Mouse (Mus musculus) heart, embryonic 16.5 days (tissue): ENCODE results near the gene Ctdspl2. TPM values are rescaled to one million over a fixed set of nuclear protein-coding genes. Genes with fewer than 3 reads are reported as not detected.

Experiments used
- ATAC-seq: fragments of 200-750 bp; cut with Nextera tagmentation; replicated peaks from 2 replicates; pipeline ENCODE4 v1.8.0; 2017; ENCODE audit warnings: moderate number of reproducible peaks; ENCODE audit not compliant: insufficient read depth, low FRiP score; ENCODE audit errors: extremely low read depth
- H3K27ac ChIP-seq: fragments of 300-500 bp; sonication (generic); 2 replicates; pipeline ENCODE4 v1.5.1; 2014; ENCODE audit warnings: mild to moderate bottlenecking, low read length, control low read depth, moderate library complexity
- H3K27me3 ChIP-seq: fragments of 300-500 bp; sonication (generic); 2 replicates; pipeline ENCODE4 v1.6.1; 2014; ENCODE audit warnings: low read length, mixed read lengths; ENCODE audit not compliant: control insufficient read depth, insufficient read depth
- H3K36me3 ChIP-seq: fragments of 300-500 bp; sonication (generic); 2 replicates; pipeline ENCODE4 v1.6.1; 2014; ENCODE audit not compliant: control insufficient read depth, insufficient read depth
- H3K4me1 ChIP-seq: fragments of 300-500 bp; sonication (generic); 2 replicates; pipeline ENCODE4 v1.6.1; 2014; ENCODE audit warnings: low read length, mixed read lengths; ENCODE audit not compliant: control insufficient read depth, insufficient read depth
- H3K4me2 ChIP-seq: fragments of 300-500 bp; sonication (generic); 2 replicates; pipeline ENCODE4 v1.6.1; 2014; ENCODE audit warnings: low read depth, mild to moderate bottlenecking, control low read depth, low read length
- H3K4me3 ChIP-seq: fragments of 300-500 bp; sonication (generic); 2 replicates; pipeline ENCODE4 v1.5.1; 2014; ENCODE audit warnings: mild to moderate bottlenecking, control low read depth, low read length
- H3K9ac ChIP-seq: fragments of 300-500 bp; sonication (generic); 2 replicates; pipeline ENCODE4 v1.6.1; 2014; ENCODE audit warnings: low read length, control low read depth
- H3K9me3 ChIP-seq: fragments of 300-500 bp; sonication (generic); replicated peaks from 2 replicates; pipeline ENCODE4 v1.6.1; 2016; ENCODE audit warnings: low read length; ENCODE audit not compliant: control insufficient read depth
- WGBS: fragments of 180-500 bp; shearing (Covaris S2); extraction: QIAGEN DNeasy Blood & Tissue Kit; methylation state at CpG from one replicate; pipeline ENCODE4 v1.1.7; 2014; 5-methylcytosine and 5-hydroxymethylcytosine counted together
- microRNA-seq: library from miRNA; unstranded; fragments of <30 nt; microRNA quantifications from one replicate; pipeline ENCODE4, GENCODE M21; 2017
- polyA plus RNA-seq: library from polyadenylated mRNA; unstranded; fragments of >200 nt; fragmentation: Nextera tagmentation; extraction: Ambion mirVana; gene quantifications from 2 replicates; pipeline ENCODE4 v1.2.1, GENCODE M21; 2015

Gene Ctdspl2
- polyA plus RNA-seq, 1 experiment from 2014 or later = 34.6 TPM

DNA sequence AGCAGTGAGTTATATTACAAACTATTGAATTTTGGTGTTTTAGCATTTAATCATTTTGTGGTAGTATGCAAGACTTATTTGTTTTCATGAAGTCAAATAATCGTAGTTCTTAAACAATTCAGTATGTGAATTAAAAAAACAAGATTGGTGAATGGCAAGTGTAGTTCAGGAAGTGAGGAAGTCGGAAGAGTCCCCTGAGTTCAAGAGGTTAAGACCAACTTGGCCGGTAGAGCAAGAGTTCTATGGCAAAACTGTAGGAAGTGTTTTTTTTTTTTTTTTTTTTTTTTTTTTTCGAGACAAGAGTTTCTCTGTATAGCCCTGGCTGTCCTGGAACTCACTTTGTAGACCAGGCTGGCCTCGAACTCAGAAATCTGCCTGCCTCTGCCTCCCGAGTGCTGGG lies 76.2 kb downstream of the Ctdspl2 start:
- Histone ChIP-seq H3K4me1 (peaks cover 12% of the 10 kb centered on the region), H3K4me3 (no peak overlapping the region), H3K9me3 (no peaks in the 10 kb centered on the region), H3K4me2 (no peak overlapping the region), H3K27ac (no peak overlapping the region), H3K9ac (no peak overlapping the region), H3K27me3 (no peaks in the 10 kb centered on the region), H3K36me3 (peaks cover 4% of the 10 kb centered on the region; the same call in 1 of the 2 replicates)
- WGBS = 69% methylated on average over 6 of the region's 6 CpGs
- ATAC-seq = no peak

DNA sequence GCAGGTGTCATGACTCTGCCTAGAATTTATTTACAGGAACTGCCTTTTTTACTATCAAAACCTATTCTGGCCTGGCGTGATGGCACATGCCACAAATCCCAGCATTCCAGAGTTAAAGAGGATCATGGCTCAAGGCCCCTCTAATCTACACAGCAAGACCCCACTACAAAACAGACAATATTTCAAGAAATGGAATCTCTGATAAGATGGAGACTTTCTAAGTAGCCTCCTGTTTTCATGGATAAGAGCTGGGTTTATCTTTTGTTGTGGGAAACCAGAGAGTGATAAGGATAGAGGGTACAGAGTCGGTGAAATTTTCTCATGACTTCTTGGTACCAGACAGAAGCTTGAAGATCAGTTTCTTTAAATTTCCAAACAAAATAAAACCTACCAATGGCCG lies 80.3 kb downstream of the Ctdspl2 start:
- H3K27ac ChIP-seq = no peak overlapping the region
- no peaks in the 10 kb centered on the region; the same call in 1 of the 2 replicates for H3K4me1 ChIP-seq
- no peak for ATAC-seq
- no peaks in the 10 kb centered on the region for H3K27me3 ChIP-seq
- no peak overlapping the region for H3K4me3 ChIP-seq
- 61% methylated on average over 3 of the region's 3 CpGs for WGBS
- H3K9ac ChIP-seq = no peak overlapping the region
- no peak overlapping the region for H3K4me2 ChIP-seq
- H3K9me3 ChIP-seq = no peaks in the 10 kb centered on the region
- peaks cover 6% of the 10 kb centered on the region; the same call in 1 of the 2 replicates for H3K36me3 ChIP-seq

DNA sequence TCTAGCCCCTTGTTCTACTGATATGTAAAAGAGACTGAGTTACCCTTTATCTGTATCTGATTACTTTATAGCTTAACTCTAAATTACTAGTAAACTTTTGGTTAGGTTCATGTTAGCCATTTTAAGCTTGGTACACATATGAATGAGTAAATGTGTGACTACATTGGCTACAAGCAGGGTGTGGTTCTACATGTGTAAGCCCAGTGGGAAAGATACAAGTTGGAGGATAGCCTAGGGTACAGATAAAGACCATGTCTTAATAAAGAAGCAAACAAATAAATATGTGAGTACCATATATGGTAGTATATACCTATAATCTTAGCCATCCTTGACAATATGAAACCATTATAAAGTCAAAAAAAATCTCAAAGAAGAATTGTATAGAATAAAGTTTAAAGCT lies 88.1 kb downstream of the Ctdspl2 start:
- Histone ChIP-seq H3K4me3 (no peak overlapping the region), H3K27ac (no peak overlapping the region), H3K9ac (no peak overlapping the region), H3K36me3 (peaks cover 22% of the 10 kb centered on the region), H3K9me3 (no peaks in the 10 kb centered on the region), H3K4me1 (no peaks in the 10 kb centered on the region), H3K27me3 (no peaks in the 10 kb centered on the region), H3K4me2 (no peak overlapping the region)
- ATAC-seq = no peak

DNA sequence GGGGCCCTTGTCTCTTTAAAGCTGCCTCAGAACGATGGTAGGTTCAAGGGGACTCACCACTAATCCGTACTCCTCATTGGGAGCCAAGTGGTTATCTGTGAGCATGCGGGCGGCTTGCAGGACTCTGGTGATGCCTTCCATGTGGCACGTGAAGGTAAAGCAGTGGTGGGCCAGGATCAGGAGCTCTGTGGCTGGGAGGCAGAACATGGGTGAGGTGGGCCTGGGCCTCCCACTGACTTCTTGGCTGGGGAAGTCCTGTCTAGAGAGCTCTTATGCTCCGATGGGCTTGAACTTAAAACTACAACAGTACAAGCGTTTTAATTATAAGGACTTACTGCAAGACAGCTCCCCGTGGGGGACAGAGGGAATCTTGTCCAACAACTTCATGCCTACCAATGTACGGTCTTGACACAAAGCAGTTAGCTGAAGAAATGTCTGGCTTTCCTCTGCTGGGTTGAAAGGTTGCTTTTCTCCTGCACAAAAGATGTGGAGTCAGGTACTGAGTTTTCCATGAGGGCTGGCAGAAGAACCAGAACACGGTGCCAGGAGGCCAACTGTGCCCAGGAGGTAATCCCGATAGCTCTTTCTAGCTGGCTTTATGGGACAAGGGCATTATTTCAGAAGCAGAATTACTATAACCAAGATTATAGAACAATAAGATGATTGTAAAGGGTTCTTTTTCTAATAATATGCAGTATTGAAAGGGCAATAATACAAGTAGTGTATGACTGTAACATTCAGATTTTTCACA lies 103.7 kb downstream of the Ctdspl2 start:
- no peak for ATAC-seq
- H3K27me3 ChIP-seq = no peaks in the 10 kb centered on the region

More for the DNA sequence above, 103.7 kb downstream of the Ctdspl2 start:
- no peak overlapping the region for H3K27ac ChIP-seq
- no peak overlapping the region for H3K4me3 ChIP-seq
- 75% methylated on average over 11 of the region's 11 CpGs for WGBS
- no peak overlapping the region for H3K9ac ChIP-seq
- peaks cover 13% of the 10 kb centered on the region for H3K36me3 ChIP-seq
- no peaks in the 10 kb centered on the region for H3K9me3 ChIP-seq
- H3K4me2 ChIP-seq = no peak overlapping the region
- H3K4me1 ChIP-seq = 0 out of 2 replicates have a peak, but pooled peaks cover 2% of the 10 kb centered on the region

Small RNAs within 50 kb of the gene (microRNA-seq; reads per million reads assigned to microRNA genes)
- not detected for gene Gm47314

Other genes with a start within 250 kb of the Ctdspl2 start
- 54.7 and 68.3 TPM in 2 replicates for gene Frmd5, start 148.9 kb upstream of the Ctdspl2 start, polyA plus RNA-seq
- 9.2 and 9.9 TPM in 2 replicates for gene Casc4, start 89.0 kb upstream of the Ctdspl2 start, polyA plus RNA-seq
- 0.08 and 0.14 TPM in 2 replicates for gene Mageb3, start 91 bp downstream of the Ctdspl2 start, polyA plus RNA-seq
- gene Eif3j1, start 72.5 kb downstream of the Ctdspl2 start, polyA plus RNA-seq = 9.8 and 10.6 TPM in 2 replicates
- gene Spg11, start 162.4 kb downstream of the Ctdspl2 start, polyA plus RNA-seq = 4.5 and 5.1 TPM in 2 replicates
- 233 and 403 TPM in 2 replicates for gene B2m, start 191.7 kb downstream of the Ctdspl2 start, polyA plus RNA-seq
- gene Trim69, start 204.7 kb downstream of the Ctdspl2 start, polyA plus RNA-seq = 0.14 TPM in 1 of 2 replicates, not detected in the other
- 0.18 TPM in 1 of 2 replicates, not detected in the other for gene Patl2, start 230.2 kb downstream of the Ctdspl2 start, polyA plus RNA-seq
- gene Terb2, start 230.3 kb downstream of the Ctdspl2 start, polyA plus RNA-seq = not detected in 2 replicates